Mouse (Mus musculus): ENCODE results near the gene Sertad2. TPM values are rescaled to one million over a fixed set of nuclear protein-coding genes. Genes with fewer than 3 reads are reported as not detected.

The Sertad2 gene
- total RNA-seq, 4 experiments from 2014 or later, result 12.2 to 21.3 (median 14.4) TPM

GRCm38 (mm10) chr11:20646986-20647726, 104.1 kb downstream of the Sertad2 start:
- DNase-seq, result no peak

- peak; percentile 50 for DNase-seq
These were observed 105.0 kb downstream of the Sertad2 start for GRCm38 (mm10) chr11:20647902-20648625.

GRCm38 (mm10) chr11:20649477-20649876, 106.4 kb downstream of the Sertad2 start:
- no peak for DNase-seq

- DNase-seq, result no peak
These were observed 107.1 kb downstream of the Sertad2 start for GRCm38 (mm10) chr11:20650006-20650639.

GRCm38 (mm10) chr11:20651166-20651565, 108.1 kb downstream of the Sertad2 start:
- no peak for DNase-seq

GRCm38 (mm10) chr11:20655795-20656710, 113.0 kb downstream of the Sertad2 start:
- DNase-seq, result no peak

- DNase-seq, result no peak
These were observed 113.6 kb downstream of the Sertad2 start for GRCm38 (mm10) chr11:20656711-20657057.

- DNase-seq, result no peak
These were observed 116.0 kb downstream of the Sertad2 start for GRCm38 (mm10) chr11:20659094-20659493.

GRCm38 (mm10) chr11:20660111-20661097, 117.4 kb downstream of the Sertad2 start:
- DNase-seq, result no peak

- DNase-seq, result no peak
These were observed 118.6 kb downstream of the Sertad2 start for GRCm38 (mm10) chr11:20661652-20662051.

- DNase-seq, result no peak
These were observed 119.8 kb downstream of the Sertad2 start for GRCm38 (mm10) chr11:20662811-20663210.

GRCm38 (mm10) chr11:20663580-20664198, 120.6 kb downstream of the Sertad2 start:
- no peak for DNase-seq

GRCm38 (mm10) chr11:20664878-20665277, 121.8 kb downstream of the Sertad2 start:
- no peak for DNase-seq

GRCm38 (mm10) chr11:20671789-20672392, 128.8 kb downstream of the Sertad2 start:
- no peak for DNase-seq

GRCm38 (mm10) chr11:20672513-20672912, 129.5 kb downstream of the Sertad2 start:
- no peak for DNase-seq

- no peak for DNase-seq
These were observed 136.3 kb downstream of the Sertad2 start for GRCm38 (mm10) chr11:20679396-20679795.

- DNase-seq, result no peak
These were observed 137.7 kb downstream of the Sertad2 start for GRCm38 (mm10) chr11:20680781-20681180.

GRCm38 (mm10) chr11:20681679-20682078, 138.6 kb downstream of the Sertad2 start:
- no peak for DNase-seq

GRCm38 (mm10) chr11:20691000-20691399, 147.9 kb downstream of the Sertad2 start:
- peak; percentile 39 for DNase-seq
